Mouse (Mus musculus): ENCODE measurements around the gene Prss12.

The Prss12 gene

GRCm38 (mm10) chr3:123446708-123447537, at the start of gene Prss12:
Gene Prss12 (plus strand): TSS chr3:123446913.
- peak; percentile 24 for DNase-seq (ENCODE audit: low read depth, low spot score)

- no peak for DNase-seq (ENCODE audit: low read depth, low spot score)
These were observed 48.9 kb upstream of the Prss12 start for GRCm38 (mm10) chr3:123397562-123398481.

- no peak for DNase-seq (ENCODE audit: low read depth, low spot score)
These were observed 41.8 kb upstream of the Prss12 start for GRCm38 (mm10) chr3:123404945-123405344.

GRCm38 (mm10) chr3:123411821-123412578, 34.7 kb upstream of the Prss12 start:
- no peak for DNase-seq (ENCODE audit: low read depth, low spot score)

- no peak for DNase-seq (ENCODE audit: low read depth, low spot score)
These were observed 33.5 kb upstream of the Prss12 start for GRCm38 (mm10) chr3:123413173-123413572.

- DNase-seq (ENCODE audit: low read depth, low spot score) = no peak
These were observed 21.1 kb upstream of the Prss12 start for GRCm38 (mm10) chr3:123425647-123426046.

- DNase-seq (ENCODE audit: low read depth, low spot score) = no peak
These were observed 18.7 kb upstream of the Prss12 start for GRCm38 (mm10) chr3:123428005-123428404.

GRCm38 (mm10) chr3:123429597-123430458, 16.9 kb upstream of the Prss12 start:
- DNase-seq (ENCODE audit: low read depth, low spot score) = no peak

- DNase-seq (ENCODE audit: low read depth, low spot score) = no peak
These were observed 14.6 kb upstream of the Prss12 start for GRCm38 (mm10) chr3:123431951-123432674.

GRCm38 (mm10) chr3:123433362-123433761, 13.4 kb upstream of the Prss12 start:
- no peak for DNase-seq (ENCODE audit: low read depth, low spot score)

GRCm38 (mm10) chr3:123437608-123438007, 9.1 kb upstream of the Prss12 start:
- DNase-seq (ENCODE audit: low read depth, low spot score) = no peak

GRCm38 (mm10) chr3:123440490-123440889, 6.2 kb upstream of the Prss12 start:
- no peak for DNase-seq (ENCODE audit: low read depth, low spot score)

- DNase-seq (ENCODE audit: low read depth, low spot score) = no peak
These were observed 2.2 kb upstream of the Prss12 start for GRCm38 (mm10) chr3:123444466-123444865.

- no peak for DNase-seq (ENCODE audit: low read depth, low spot score)
These were observed 886 bp downstream of the Prss12 start for GRCm38 (mm10) chr3:123447538-123448059.

- DNase-seq (ENCODE audit: low read depth, low spot score) = no peak
These were observed 1.4 kb downstream of the Prss12 start for GRCm38 (mm10) chr3:123448096-123448495.

- no peak for DNase-seq (ENCODE audit: low read depth, low spot score)
These were observed 3.4 kb downstream of the Prss12 start for GRCm38 (mm10) chr3:123450107-123450506.

GRCm38 (mm10) chr3:123452904-123453303, 6.2 kb downstream of the Prss12 start:
- no peak for DNase-seq (ENCODE audit: low read depth, low spot score)

GRCm38 (mm10) chr3:123459492-123459891, 12.8 kb downstream of the Prss12 start:
- no peak for DNase-seq (ENCODE audit: low read depth, low spot score)

- no peak for DNase-seq (ENCODE audit: low read depth, low spot score)
These were observed 13.7 kb downstream of the Prss12 start for GRCm38 (mm10) chr3:123460436-123460835.

GRCm38 (mm10) chr3:123462264-123462663, 15.6 kb downstream of the Prss12 start:
- no peak for DNase-seq (ENCODE audit: low read depth, low spot score)
